Mouse (Mus musculus) erythroblast, adult 5-6 weeks (primary cell): ENCODE measurements around the gene Zc3h7b. TPM values are rescaled to one million over a fixed set of nuclear protein-coding genes. Genes with fewer than 3 reads are reported as not detected.

Experiments
- ATAC-seq: replicated peaks from 2 replicates; pipeline ENCODE4 v1.8.0; 2016; ENCODE audit warnings: moderate number of reproducible peaks, mild to moderate bottlenecking, moderate TSS enrichment, inconsistent platforms; ENCODE audit not compliant: poor library complexity, low FRiP score, severe bottlenecking
- total RNA-seq, 2 experiments: library from RNA; stranded (forward) in 1 of 2; stranded (reverse) in 1 of 2; fragments of 150-400 nt in 1 of 2; fragments of 200-764, 138-1000 nt in 1 of 2; gene quantifications; 2 replicates each; pipeline versions ENCODE4 v1.2.3 to v1.2.4; 2015 to 2017; ENCODE audit warnings: low replicate concordance in 2 of 2

The Zc3h7b gene
- total RNA-seq, 2 experiments from 2014 or later, result 2.0 to 2.5 TPM

DNA sequence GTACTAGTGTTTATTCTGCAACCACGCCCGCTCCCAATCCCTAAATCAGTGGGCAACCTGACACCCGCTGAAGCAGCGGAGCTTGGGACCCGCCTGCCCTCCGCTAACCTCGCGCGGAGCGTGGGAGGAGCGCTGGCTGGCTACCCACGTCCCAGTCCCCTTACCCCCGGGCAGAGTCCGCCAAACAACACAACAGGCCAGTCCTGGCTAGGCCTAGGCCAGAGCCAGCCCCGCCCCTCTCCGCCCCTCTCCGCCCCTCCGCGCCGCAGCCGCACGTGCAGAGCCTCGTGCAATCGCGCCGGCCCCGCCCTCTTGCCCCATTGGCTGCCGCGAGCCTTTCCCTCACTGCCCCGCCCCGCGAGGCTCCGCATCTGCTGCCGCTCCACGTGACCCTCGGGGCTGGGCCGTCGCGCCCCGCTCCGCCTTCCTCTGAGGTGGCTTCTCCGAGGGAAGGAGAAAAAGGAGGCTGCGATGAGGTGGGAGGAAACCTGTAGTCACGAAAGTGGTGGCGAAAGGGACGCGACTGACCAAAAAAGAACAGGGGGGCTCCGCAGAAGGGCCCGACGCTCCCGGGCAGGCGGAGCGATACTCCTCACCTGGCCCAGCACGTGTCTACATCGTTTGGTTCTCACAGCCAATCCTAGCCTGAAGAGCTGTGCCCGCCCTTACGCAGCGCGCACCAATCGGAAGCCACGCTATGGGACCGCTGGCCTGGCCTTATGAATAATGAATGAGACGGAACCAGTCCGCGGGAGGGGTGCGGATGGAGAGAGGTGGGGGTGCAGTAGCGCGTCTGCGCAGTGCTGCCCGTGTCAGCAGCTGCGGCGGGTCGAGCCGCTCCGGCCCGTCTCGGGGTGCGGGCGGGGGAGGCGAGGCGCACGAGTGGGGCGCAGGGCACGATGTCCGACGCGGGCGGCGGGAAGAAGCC, 66.1 kb downstream of the Zc3h7b start:
- peak; percentile 93 for ATAC-seq

DNA sequence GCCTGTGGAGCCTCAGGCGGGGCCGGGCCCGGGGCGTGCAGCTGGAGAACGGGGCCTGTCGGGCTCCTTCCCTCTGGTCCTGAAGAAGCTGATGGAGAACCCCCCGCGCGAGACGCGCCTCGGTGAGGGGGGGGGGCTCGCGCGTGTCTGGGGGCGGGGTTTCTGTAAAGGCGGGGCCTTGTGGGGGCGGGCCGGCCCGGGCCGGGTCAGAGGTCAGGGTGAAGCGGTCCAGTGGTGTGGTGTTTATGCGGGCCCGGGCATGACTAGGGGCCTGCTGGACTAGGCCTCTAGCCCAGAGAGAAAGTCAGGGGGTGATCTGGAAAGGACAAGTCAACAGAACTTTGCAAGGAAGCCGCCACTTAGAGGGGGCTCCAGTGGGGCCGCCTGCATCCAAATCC, 66.7 kb downstream of the Zc3h7b start:
- no peak for ATAC-seq

DNA sequence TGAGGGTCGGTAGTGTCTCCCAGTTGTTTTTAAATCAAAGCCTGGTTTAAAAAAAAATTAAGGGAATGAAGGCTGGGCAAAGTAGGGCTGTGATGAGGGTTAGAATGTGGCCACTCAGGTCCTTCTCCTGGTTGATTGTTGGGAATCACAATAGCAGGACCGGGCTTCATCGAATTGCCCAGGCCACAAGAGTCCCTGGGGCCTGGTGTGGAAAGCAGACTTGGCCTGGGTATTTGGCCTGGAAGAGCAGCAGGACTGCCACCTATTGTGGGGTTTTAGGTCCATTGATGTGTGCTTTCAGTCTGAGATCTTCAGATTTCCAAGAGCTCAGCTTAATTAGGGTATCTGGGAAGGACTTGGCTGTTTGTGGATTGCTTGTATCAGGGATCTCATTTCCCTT, 67.4 kb downstream of the Zc3h7b start:
- no peak for ATAC-seq

DNA sequence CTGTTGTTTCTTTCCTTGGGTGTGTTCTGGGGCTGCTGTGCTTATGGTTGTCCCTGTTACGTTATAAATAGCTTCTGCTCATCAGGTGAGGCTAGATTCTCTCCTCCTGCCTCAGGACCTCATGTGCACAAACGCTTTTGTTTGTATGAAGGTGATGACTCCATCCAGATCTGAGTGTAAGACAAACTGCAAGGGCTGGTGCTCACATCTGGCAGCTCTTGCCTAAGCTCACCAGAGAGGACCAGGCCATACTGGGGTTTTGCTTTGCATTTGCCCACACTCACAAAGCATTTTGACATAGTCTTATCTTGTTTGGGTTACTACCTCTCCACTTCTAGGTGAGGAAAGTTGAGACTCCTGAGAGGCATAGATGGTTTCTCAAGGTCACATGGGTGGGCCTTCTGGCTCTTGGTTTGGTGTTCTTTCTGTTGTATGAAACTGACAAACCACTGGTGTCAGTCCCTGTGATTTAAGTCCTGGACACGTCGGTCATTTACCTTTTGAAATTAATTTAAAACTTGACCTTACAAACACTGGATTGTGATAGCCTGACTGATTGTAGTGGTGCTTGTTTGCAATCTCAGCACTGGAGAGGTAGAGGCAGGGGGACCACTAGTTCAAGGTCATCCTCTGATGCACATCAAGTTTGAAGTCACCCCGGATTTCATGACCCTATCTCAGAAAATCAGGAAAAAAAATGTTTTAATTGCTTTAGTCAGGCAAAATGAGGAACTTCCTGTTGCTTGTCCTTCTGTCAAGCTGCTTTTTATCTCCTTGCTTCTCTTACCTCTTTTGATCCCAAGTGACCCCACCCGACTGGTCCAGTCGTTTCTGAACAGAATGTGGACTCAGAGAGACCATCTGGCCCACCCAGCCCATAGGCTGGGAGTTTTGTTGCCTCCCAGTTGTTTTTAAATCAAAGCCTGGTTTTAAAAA, 68.1 kb downstream of the Zc3h7b start:
- ATAC-seq, result no peak

DNA sequence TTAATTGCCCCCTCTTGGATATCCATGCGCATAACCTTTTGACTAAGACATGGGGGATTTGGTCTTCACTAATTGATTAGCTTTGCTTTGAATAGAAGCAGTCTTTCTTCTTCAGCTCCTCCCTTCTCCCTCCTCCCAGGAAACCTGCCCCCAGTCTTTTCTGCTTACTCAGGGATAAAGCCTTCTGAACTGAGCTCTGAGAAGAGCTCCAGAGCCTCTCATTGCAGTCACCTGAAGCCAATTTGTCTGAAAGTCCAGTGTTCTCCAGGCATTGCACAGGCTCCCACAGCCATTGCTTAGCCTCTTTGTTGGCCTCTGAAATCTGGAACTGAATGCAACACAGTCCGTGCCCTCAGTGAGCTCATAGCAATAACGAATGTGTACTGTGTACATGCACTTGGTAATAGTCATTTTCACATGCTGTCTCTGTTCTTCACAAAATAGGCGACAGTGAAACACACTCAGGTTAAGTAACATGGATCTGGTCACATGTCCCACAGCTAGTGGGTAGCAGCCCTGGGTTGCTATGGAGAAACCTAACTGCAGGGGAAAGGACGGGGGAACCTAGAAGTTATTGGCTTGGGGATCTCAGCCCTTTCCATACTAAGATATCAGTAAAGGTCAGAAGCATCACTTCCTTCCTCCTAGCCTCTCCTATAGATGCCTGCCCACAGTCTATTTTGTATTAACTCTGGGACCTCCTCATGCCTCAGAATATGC, 69.3 kb downstream of the Zc3h7b start:
- ATAC-seq, result no peak

DNA sequence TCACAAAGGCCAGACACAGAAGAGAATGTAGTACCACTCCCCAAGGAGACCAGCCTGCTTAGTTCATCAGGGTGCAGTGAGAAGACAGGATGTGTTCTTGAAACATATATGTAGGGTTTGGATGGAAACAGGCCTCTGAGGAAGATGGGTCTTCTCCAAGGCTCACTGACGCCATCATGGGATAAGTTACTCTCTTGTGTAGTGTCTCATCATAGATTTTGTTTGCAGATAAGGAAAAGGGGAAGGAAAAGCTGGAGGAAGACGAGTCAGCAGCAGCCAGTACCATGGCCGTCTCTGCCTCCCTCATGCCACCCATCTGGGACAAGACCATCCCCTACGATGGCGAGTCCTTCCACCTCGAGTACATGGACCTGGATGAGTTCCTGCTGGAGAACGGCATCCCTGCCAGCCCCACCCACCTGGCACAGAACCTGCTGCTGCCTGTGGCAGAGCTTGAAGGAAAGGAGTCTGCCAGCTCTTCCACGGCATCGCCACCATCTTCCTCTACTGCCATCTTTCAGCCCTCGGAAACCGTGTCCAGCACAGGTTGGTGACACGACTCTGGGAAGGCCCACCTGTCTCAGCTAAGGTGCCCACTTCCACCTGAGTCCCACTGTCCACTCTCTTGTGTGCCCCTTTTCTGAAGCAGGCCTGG, 70.0 kb downstream of the Zc3h7b start:
- ATAC-seq, result no peak

DNA sequence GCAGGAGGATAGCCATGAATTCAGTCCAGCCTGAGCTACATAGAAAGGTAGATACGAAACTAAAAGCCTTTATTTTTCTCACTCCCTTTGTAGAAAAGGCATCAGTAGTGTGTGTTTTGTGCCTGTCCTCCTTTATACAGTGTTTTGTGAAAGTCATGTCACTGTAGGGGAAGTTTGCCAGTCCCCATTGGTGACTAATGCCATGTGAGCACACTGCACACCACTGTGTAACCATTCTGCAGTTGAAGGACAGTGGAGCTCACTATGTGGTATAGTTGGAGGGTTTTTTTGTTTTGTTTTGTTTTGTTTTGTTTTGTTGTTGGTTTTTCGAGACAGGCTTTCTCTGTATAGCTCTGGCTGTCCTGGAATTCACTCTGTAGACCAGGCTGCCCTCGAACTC, 73.5 kb downstream of the Zc3h7b start:
- no peak for ATAC-seq

DNA sequence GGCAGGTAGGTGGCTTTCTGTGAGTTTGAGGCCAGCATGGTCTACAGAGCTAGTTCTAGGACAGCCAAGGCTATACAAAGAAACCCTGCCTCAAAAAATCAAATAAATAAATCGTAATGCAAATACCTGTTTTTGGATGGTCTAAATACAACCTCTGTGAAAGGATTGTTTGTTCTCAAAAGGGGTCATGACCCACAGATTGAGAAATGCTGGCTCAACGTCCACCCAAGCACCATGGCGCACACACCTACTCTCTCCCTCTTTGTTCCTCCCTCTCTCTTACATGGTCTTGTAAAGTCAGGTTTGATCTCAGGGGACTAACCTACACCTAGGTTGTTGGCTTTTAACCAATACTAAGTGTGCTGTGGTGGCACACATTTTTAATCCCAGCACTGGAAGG, 77.8 kb downstream of the Zc3h7b start:
- ATAC-seq, result no peak

DNA sequence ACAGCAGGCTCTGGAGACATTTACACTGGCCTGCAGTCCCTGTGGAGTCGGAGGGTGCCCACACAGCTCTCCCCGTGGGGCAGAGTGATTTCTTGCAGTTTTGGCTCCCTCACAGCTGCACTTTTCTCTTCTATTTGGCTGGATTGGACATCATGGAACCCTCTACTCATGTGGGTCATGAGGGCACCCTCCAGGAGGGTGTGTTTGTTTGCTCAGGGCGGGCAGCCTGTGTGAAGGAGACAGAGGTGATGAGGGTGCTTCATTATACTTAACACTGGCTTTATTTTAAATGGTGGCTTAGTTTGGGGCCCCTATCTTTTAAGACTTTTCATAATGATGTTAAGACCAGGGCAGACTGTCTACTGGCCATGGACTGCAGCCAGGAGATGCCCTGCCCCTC, 80.0 kb downstream of the Zc3h7b start:
- no peak for ATAC-seq

DNA sequence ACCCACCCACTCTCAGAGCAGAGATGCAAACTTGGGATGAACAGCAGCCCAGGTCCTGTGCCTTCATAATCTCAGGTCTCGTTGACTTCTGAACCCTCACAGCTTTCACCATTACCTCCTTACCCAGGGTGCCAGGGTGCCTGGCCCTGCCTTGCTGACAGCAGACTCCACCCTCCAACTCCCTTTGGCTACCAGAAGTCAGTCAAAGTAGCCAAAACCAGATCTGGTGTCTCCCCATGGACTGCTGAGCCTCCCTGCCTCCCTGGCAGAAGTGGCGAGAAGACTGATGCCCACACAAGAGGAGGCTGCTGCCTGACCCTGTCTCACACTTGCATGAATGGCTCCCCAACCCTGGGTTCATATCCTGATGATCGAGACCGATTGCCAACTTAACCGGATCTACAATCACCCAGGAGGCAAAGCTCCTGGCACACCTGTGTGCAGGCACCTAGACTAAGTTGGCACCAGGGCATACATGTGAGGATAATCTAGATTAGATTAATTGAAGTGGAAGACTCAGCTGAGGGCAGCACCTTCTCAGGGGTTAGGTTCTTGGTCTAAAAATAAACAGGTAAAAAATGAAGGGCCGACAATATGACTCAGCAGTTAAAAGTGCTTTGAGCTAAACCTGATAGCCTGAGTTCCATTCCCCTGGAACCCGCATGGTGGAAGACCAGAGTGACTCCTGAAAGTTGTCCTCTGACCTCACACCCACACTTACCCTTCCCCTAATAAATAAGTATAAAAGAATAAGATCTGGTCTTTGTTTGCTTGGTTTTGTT, 83.8 kb downstream of the Zc3h7b start:
- ATAC-seq, result no peak

DNA sequence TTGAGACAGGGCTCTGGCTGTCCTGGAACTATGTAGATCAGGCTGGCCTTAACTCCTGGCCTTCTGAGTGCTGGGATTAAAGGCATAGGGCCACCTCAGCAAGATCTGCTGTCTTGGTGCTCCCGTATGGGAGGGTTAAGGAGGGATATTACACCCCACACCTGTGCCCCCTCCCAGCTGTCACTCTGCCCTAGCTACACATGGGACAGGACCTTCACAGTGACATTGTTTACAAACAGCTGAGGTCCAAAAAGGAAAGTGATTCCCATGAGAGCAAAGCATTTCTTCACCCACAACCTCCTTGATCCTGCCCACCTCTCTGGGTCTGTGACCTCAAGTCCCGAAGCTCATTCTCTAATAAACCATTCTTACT, 84.3 kb downstream of the Zc3h7b start:
- no peak for ATAC-seq

DNA sequence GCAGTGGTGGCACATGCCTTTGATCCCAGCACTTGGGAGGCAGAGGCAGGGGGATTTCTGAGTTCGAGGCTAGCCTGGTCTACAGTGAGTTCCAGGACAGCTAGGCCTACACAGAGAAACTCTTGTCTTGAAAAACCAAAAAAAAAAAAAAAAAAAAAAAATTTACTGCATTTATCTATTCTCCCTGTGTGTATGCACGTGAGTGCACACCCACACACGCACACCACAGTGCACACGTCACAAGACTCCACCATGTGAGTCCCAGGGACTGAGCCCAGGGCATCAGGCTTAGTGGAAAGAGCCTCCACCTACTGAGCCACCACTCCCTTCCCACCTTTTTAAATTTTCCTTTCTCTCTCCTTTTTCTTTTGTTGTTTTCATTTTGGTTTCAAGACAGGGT, 85.7 kb downstream of the Zc3h7b start:
- no peak for ATAC-seq

DNA sequence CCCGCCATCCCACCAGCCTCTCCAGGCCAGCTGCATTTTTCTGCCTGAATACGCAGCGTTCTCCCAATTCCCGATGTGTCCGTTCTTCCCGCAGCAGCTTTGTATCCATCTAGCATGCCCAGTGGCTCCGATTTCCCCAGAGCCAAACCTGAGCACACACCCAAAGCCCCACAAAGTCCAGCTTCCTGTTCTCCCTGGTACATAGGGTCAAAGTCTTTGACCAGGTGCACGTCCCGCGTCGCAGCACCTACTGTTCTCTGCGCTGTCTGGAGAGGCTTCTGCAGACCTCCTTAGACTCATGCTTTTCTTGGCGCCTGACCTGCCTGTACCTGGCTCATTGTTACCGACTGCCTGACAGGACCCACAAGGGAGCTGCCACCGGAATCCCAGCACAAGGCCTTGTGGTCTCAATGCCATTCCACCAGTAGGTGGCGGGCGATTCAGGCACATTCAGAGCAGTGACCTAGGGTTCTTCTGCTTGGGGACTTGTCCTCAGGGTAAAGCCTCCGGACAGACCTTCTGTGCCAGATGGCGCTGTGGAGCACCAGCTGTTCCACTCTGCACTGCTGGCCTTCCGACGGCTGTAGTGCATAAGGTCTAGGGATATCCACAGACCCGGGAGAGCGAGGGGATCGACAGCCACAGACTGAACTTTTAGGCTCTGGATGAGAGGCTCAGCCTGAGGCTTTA, 86.4 kb downstream of the Zc3h7b start:
- ATAC-seq, result peak; percentile 89

DNA sequence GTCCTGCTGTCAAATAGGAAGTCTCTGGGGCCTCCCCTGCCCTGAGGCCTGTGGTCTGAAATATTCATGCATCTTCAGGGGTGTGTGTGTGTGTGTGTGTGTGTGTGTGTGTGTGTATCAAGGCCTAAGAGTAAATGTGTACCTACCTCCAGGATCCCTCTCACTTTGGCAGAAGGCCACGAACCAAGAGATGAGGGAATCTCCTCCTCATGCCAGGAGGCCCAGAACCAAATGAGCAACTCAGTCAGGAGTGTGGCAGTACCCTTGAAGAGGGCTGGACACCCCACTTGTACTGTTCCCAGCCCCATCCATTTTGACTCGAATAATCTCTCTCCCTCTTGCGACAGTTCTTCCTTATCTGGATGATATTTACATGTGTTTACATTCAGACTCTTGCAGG, 87.4 kb downstream of the Zc3h7b start:
- ATAC-seq, result no peak

DNA sequence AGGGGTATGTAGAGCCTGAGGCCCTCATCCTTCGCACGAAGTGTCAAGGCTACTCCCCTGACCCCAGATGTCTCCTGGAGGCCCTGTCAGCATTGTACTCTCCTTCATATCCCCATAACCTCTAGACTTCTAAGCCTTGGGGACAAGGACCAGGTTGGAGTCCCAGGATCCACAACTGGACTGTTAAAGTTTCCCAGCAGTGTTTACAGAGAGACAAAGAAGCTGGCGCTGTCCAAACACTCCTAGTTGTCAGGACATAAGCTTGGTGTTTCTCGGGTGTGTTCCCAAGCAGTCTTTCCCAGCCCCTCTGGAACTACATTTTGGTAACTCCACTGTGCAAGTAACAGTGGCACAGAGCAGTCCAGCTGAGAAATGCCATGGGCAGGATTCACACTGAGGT, 88.6 kb downstream of the Zc3h7b start:
- ATAC-seq, result no peak

DNA sequence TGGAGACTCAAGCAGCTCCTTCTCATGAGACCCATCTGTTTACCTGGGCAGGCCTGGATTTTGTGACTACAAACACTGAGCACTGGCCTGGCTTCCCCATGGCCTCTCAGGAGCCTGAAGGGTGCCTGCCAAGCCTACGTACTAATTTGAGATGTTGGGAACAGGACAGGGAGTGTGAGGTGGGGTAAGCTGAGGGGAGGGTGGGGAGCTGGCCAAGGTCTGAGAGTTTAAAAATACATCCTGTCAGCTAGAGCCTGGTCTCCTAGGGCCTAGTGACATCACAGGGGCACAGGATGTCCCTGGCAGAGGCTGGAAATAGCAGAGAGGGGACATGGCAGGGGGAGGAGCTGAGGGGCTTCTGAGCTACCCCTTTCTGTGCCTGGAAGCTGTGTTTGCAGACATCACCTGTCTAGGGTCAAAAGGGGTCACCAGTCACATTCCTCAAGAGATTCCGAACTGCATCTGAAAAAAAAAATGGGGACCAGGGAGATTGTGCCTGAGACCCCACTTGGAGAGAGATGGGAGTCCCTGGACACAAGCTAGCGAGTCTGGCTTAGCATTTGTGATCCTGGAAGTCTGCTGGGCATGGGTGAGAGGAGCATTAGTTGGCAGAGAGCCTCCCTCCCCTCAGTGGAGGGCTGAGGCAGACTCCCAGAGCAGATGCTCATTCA, 89.4 kb downstream of the Zc3h7b start:
- no peak for ATAC-seq

DNA sequence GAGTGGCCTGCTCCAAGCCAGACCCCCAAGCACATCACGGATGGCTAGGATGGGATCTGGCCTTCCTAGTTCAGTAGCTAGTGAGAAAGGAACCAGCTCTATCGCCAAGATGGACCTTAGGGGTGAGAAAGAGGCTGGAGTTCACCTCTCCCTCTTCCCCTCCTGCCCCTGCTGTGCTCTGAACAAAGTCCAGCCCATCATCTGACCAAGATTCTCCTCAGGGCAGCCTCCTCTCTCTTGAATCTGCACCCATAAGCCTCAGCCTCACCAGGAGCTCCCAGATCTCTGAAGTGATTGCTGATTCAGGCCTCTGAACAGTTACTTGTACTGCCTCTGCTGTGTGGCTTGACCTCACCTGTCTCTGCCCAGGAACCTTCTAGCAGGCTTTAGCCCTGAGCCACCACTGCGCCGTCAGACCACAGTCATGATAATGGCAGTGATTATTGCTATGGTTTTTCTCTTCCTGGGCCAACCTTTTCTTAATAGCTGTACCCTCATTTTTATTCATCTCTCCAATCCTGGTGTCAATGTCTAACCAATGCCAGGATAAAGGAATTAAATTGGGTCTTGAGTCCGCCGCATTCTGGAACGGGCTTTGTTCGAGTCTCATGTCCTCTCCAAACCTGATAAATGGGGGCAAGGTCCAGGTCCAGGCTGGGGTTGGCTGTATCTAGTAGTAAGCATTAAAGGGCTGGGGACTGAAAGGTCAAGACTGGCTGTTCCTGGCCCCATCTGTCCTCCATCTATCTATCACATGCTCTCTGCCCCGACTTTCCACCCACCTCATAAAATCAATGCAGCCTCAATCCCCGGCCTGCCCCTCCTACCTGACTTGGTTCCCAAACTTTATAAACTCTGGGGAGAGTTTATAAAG, 90.4 kb downstream of the Zc3h7b start:
- no peak for ATAC-seq
